Mouse (Mus musculus): ENCODE measurements at regions not wholly inside any gene's neighbourhood (a gene's known extent, or its start where the extent isn't known, plus 50 kb on each side); places are given as distances from the start of the nearest gene placed in this dataset.

DNA sequence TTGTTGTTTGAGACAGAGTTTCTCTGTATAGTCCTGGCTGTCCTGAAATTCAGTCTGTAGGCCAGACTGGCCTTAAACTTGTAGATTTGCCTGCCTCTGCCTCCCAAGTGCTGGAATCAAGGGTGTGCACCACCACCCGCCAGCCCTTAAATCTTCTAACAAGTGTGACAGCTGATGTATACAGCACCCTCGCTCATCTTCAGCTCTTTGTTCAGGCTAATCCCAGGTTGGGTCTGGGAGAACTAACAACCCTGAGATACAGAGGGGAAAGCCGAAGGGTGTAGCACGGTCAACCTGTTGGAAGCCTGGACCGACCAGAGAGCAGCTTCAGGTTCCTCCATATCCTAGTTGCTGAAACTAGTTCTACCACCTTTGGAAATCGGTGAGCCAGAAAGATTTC, 99.0 kb downstream of the Tmem30b start:
- no peak for DNase-seq (ENCODE audit: low read depth, low spot score)

DNA sequence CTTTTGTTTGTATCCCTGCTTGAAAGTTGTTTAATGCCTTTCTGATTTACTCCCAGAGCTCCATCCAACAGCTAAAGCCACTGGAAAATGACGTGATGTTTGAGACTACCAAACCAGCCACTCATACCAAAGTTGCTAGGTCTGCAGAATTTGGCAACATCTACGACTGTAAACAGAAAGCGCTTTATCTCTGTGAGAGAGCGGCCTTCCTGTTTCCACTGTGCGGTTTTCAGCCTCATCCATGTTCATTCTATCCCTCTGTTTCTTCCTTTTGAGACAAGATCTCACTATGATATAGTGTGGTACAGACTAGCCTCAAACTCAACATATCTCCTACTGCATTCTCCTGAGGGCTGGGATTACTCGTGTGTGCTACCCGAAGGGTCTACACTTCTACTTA, 100.0 kb downstream of the Tmem30b start:
- DNase-seq (ENCODE audit: low read depth, low spot score): no peak

DNA sequence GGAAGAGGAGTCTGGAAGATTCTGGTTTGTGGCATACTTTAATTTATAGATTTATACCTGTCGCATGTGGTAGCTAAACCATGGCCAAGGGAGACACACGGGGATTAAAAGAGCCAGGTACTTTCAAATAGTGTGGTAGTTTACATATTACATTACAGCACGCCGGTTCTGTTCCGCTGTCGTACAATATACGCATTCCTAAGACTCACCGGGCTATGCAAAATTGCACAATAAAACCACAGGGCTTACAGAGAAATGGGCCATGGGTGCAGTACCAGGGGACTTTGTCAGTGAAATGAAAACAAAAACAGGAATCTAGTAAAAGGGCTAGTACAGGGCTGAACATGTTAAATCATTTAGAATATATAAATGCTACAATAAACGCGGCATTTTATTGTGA, 100.6 kb downstream of the Tmem30b start:
- DNase-seq (ENCODE audit: low read depth, low spot score): no peak

DNA sequence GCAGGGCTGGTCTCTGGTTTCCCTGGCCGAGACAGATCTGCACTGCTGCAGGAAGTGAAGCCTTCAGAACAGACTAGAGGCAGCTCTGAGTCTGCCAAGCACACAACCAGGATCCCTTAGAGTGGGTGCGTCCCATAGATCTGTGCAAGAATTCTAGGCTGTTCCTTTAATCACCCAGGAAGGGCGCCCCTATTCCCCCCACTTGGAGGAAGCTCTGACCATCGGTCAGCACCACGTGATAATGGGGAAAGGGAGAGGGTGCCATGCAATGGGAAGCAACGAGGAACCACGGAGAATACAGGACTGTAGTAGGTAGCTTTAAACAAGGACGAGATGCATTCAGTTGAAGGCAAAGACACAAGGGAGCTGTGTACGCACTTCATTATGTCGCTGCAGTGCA, 101.1 kb downstream of the Tmem30b start:
- no peak for DNase-seq (ENCODE audit: low read depth, low spot score)

DNA sequence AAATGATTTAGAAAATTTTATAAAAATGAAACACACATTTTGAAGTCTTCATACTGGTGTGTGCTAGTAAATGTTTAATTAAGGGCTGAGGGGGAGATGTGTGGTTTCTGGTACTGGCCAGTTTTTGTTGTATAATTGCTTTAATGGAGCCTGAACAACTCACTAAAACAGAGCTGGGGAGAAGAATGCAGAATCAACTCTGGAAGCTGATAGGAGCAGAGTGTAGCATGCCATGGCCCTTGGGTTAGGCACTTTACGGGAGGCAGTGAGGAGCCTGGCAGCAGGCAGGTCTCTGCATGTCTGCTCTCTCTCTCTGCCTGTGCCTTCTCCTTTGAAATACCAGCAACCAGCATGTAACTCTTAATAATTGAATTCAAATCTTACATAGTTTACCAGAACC, 104.9 kb downstream of the Tmem30b start:
- DNase-seq (ENCODE audit: low read depth, low spot score): no peak

DNA sequence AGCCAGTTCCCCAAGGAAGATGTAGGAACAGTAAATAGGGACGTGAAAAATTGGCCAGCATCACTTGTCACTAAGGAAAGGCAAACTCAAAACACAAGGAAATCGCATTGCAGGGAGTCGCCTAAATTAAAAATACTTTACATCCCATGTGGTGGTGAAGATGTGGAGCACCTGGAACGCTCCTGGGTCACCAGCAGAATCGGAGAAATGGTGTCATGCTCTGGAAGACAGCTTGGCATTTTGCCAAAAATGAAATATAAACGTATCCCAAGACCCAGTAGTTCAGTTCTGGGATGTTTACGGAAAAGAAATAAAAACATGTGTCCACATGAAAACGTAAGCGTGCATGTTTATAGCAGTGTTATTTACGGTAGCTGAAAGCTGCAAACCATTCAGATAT, 111.5 kb downstream of the Tmem30b start:
- no peak for DNase-seq (ENCODE audit: low read depth, low spot score)

DNA sequence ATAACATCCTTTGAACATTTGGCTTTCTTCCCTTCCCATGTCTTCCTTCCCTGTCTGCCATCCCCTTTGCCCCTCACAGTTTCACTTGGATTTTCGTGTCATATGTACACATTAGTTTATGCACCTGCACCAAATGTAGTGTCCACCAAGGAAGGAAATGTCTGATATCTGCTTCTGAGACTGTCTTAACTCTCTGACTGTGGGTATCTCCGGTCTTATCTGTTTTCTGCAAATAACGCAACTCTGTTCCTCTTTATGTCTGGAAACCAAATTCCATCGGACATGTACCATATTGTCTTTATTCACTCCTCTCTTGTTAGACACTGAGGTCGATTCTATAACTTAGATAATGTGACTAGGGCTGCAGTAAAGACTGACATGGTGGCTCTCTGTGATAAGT, 113.6 kb downstream of the Tmem30b start:
- no peak for DNase-seq (ENCODE audit: low read depth, low spot score)

DNA sequence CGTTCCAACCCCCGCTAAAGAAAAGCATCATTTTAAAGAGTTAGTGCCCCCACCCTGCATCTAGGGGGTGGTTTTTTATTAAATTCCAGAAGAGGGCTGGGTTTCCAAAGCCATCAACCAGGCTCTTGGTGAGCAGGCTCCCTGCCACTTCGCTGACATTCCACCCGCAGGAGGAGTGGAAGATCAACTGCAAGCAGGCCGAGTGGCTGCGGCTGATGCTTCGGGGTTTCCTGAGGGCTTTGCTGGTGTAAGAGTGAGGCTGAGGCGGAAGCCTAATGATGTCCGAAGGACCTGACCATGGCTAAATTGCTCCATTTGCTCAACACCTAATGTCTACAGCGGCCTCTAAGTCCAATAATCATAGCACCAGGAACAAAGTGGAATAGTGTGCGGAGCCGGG, 118.0 kb downstream of the Tmem30b start:
- no peak for DNase-seq (ENCODE audit: low read depth, low spot score)

DNA sequence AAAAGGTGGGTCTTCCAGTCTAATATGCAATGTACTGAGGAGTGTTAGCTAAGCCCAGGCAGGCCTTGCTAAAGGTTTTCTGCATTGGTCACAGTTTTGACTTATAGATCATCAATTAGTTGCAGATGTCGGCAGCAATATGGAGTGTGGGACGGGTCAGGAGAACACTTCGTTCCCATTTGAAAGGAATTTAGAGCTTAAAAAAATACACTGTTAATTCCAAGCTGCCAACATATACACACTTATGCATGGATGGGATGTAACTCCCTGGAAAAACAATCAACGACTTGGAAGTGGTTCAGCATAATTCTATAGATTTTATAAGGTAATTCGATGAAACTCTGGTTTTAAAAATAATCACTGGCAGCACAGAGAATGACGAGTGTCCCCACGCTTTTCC, 121.4 kb downstream of the Tmem30b start:
- no peak for DNase-seq (ENCODE audit: low read depth, low spot score)

DNA sequence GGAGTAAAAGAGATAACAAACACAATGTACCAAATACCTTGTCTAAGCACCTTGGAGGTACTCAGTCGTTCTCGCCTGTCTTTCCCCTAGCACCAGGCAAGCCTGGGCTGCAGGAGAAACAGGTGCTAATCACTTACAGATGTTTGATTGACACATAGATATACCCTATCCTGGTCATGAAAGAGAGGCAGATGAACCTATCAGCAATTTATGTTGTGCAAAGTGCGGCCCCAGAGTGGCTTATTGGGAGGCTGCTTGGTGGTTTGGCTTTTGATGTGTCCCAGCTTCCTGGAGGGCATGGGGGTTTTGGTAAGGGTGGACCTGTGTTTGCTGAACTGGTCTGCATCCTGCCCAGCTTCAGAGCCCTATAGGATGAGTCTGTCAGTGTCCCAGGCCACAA, 129.1 kb downstream of the Tmem30b start:
- no peak for DNase-seq (ENCODE audit: low read depth, low spot score)

DNA sequence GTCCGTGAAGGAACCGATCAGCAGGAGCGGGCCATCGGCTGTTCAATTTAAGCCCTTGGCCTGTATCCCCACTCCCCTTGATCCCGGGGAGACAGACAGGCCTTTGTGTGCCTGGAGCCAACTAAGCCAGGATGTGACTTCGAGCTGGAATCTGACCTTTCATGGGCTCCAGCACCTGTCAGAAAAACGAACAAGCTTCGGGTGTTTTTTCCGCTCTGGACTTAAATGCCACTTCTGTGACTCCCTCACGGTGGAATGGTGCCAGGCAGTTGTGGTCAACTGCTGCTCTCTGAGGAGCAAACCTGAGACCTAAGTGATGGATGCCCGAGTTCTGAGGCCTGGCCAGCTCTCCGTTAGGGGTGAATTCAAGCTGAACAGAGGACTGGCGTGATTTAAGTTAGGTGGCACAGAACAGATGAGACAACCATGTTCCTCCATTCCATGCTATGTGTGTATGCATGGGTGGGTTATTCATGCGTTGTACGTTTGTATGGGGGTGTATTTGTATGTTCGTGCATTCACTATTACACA, 129.8 kb downstream of the Tmem30b start:
- DNase-seq (ENCODE audit: low read depth, low spot score): no peak

DNA sequence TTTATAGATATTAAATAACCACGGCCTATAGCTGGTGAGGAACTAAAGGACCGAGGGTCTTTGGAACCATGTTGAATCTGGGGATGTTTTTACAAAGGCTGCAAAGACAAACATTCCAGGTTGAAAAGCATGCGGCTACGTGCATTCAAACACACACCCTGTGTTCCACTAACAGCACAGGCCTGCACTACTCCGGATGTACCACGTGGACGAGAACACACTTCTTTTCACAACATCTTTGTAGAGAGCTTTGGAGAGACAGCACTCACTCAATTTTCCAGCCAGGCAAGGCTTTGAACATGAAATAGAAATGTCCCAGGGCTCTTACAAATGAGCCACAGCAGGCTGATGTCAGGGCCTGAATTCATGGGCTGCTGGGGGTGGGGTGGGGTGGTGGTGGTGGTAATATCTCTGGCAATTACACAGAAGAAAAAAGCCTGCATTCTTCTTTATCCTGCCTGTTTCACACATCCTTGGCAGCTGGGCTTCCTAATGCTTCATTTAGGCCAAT, 129.3 kb downstream of the Slc38a6 start:
- no peak for DNase-seq (ENCODE audit: low read depth, low spot score)

DNA sequence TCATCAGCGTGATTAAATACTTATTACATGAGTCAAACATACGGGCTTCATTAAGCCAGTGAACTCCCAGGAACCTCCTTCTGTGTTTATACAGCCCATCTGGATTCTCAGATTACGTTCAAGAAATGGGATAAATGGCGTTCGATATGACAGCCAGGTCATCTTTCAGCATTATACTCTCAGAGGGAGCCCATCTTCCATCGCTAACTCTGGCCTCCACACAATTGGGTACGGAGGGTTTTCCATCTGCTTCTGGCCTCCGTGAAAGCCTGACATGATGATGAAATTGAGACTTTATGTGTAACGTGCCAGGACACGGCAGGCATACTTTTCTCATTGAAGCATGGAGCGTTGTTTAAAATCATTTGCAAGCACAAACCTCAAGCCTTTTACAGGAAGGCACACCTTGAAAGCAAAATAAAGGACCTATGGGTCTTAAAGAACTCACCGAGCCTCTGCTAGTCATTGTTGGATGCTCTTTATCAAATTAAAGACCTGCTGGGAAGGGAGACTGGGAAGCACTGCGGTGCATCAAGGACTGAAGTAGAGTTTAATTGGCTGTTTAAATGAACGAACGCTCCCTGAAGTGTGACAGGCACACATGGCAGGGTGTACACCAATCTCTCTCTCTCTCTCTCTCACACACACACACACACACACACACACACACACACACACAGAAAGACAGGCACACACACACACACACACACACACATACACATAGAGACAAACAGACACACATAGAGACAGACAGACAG, 127.0 kb downstream of the Slc38a6 start:
- DNase-seq (ENCODE audit: low read depth, low spot score): no peak

DNA sequence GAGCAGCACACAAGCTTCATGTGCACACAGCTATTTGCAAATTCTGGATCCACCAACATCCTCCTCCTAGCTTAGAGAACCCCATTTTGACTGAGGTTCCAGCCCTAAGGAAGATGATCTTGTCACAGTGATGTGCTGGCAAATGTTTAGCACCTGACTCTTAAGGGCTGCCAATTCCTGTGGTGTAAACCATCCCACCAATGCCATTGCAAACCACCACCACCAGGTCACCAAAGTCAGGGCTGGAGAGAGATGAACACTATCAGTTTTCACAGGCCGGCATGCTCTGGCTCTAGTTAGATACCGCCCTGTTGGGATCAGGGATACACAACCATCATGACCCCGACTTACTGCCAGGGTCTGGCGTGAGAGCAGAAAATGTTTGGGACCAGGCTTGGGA, 125.9 kb downstream of the Slc38a6 start:
- DNase-seq (ENCODE audit: low read depth, low spot score): no peak

DNA sequence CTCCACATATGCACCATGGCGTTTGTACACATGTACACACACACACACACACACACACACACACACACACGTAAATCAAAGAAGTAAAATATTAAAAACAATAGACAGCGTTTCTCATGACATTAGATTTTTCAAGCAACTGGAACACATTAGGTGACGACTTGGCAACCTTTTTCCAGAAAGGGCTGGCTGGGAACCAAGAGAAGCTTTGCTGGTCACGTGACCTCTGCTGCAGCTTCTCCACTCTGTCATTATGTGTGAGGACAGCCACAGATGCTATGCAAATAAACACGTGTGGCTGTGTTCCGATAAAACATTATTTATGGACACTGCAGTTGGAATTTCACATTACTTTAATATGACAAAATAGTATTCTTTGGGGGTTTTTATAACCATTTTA, 124.3 kb downstream of the Slc38a6 start:
- DNase-seq (ENCODE audit: low read depth, low spot score): no peak

DNA sequence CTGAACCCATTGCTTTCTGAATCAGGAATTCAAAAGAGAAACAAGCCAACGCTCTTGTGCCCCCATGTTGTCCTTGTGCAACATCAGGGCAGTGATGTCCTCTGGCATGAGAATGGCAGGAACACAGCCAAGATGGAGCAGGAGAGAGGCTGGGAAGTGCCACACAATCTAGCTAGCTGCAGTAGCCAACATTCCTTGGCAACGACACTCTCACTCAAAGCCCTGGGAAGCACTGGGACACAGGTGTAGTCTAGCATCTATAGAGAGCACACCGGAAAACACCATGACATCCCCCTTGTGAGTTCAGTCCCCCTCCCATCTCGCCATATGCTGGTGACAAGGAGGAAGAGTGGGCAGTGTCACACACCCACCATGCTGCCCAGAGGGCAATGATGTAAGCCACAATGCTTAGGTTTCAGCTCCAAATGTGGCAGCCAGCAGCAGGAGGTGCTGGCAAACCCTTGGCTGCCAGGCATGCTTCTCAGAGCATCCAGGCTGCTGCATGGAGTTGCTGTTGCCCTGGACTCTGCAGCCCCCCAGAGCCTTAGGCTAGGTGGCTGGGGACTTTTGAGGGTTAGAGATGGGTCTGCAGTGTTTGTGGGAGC, 123.0 kb downstream of the Slc38a6 start:
- DNase-seq (ENCODE audit: low read depth, low spot score): no peak

DNA sequence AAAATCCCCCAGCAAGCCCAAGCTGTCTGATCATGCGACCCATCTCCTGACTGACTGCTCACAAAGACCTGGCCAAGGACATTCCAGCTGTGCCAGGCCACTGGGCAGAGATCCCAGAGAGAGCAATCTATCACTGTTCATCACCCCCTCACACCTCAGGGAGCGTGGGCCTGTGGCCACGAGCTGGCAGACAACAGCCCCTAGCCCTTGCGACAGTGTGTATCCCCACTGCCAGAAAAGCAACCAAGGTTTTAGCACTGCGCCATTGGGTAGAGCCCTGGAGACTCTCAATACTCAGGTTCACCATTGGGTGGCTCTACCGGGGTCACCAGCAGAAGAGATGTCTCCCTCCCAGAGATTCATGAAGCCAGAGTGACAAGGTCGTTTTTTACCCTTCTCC, 122.0 kb downstream of the Slc38a6 start:
- DNase-seq (ENCODE audit: low read depth, low spot score): no peak

DNA sequence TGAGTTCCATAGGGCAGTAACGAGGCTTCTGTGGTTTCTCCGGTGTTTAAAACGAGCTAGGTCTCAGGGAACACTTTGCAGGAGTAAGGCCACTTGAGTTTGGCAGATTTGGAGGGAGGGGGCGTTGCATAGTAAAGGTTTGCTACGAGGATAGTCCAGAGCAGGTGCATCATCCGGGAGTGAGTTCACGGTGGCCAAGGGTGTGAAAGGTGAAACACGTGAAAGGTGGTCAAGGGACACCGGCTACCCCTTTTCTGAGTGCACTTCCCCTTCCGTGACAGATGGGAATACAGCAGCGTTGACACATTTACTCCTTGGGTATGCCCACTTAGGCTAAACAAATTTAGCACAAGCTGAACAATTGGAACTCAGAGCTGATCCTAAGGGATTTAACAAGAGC, 121.6 kb downstream of the Slc38a6 start:
- no peak for DNase-seq (ENCODE audit: low read depth, low spot score)

DNA sequence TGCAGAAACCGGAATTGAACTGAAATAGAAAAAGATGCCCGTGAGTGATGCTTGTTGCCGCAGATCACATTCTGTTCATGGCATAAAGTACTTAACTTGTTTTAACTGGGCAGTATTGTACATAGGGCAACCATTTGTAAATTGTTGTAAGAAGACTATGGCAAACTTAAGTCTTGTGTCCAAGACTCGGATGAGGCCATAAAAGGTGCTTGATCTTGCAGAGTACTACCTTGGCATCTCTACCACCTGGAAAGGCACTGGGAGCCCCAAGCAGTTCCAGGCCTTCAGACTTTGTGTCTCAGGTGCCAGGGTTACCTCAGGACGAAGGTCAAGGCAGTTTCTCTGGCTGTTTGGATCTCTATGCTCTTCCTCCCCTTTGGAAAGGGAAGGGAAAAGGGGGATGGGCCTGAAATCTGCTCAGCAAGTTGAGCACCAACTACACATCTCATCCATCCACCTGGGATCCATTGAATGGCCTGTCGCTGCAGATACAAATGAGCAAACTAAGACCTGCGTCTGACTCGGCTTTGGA, 120.0 kb downstream of the Slc38a6 start:
- no peak for DNase-seq (ENCODE audit: low read depth, low spot score)

DNA sequence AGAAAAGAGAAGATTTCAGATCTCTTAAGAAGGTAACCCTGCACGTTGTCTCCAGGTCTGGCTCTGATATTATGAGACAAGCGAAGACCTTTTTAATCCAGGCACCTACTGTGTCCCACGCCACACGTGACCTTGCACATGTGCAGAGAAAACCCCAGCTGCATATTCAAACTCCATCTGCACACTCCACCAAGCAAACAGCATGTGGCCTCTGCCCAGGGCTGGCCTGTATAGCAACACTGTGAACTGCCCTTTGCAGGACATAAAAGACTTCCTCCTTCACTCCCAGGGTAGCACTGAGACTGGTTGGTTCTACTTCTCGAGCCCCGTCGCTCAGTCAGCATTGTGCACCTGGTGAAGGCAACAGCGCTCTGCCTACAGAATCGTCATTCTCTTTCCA, 119.0 kb downstream of the Slc38a6 start:
- DNase-seq (ENCODE audit: low read depth, low spot score): peak; percentile 19

DNA sequence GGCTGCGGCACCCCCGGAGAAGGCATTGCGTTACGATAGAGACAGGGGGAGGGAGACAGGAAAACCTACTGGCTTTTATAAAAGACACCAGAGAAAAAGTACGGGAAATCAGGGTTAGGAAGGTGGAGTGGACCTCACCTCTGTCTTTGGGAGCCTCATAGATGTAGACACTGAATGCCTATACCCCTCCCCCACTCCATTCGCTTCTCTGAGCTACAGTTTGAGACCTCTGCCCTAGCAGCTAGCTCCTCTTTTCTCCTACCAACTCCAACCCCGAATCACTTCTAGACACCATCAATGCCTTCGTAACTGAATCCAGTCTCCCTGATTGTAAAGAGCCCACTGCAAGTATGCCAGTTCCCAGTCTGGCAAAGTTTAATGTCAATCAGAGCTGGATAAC, 118.5 kb downstream of the Slc38a6 start:
- no peak for DNase-seq (ENCODE audit: low read depth, low spot score)

DNA sequence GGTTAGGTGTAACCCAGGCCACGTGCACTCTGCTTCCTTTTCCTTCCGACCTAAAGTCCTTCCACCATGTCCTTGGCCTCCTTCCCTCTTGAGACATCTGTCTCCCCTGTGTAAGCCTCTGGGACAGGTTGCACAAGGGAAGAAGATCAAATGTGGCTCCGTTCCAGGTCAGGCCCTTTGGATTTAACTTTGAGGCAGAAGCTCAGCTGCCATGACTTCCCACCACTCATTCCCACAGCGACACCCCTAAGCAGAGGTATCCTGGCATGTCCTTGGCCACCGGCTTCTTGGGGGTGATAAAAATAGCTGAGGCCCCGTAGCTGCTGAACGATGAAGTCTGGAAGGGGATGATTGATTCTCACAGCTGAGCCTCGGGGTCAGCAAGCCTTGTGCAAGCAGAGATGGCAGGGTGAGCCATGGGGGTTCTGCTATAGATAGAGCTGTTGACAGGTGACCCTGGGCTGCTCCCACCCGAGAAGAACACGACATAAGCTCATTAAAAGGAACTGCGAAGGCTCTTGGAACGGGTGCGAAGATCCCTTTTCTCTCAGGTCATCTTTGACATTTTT, 117.4 kb downstream of the Slc38a6 start:
- no peak for DNase-seq (ENCODE audit: low read depth, low spot score)

Measured in A20 (cell line).